ENCODE assay signal across 12 mouse cellular contexts in the genomic region with DNA sequence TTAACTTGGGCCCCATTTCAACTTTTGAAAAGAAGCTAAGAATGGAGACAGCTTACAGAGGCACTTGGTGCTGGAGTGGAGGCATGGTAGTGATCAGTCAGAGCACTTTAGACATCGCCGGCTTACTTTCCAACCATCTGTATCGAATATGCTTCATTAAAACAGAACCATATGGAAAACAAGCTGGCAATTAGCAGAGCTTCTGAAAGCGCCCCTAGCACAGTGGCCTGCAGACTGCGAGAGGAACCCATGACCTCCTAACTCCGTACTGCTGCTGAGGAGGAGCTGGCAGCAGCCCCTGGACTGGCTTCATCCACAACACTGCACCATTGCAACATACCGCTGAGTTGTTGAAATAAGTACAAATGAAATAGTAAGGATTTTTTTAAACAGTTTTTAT.
DNase-seq lines count a peak whose midpoint lies in the region; ATAC-seq and TF ChIP-seq lines count a peak whose summit lies in the region.
"Had no signal": no experiment of that assay in that cellular context is flagged by ENCODE, and none has a peak within 500 bp of the region (broad histone marks: within the 10 kb centered on the region; RNA-seq: fewer than 3 reads in every experiment).

No protein-coding gene starts in this region.

- intact Hi-C loops in gastrocnemius, adult 2 months (cut with DNase I) = no loop called here

- no peak overlapping the region for H3K9ac ChIP-seq in lung, embryonic 16.5 days (ENCODE audit: low read length)
- H3K9ac ChIP-seq: midbrain, embryonic 13.5 days; neural tube, embryonic 13.5 days had no signal

- no peak overlapping the region for H3K4me2 ChIP-seq in lung, embryonic 16.5 days (ENCODE audit: low read depth, low read length)
- H3K4me2 ChIP-seq: midbrain, embryonic 13.5 days; neural tube, embryonic 13.5 days had no signal

- ATAC-seq in lung, embryonic 16.5 days (ENCODE audit: low read depth) = peak; percentile 70; the same call in 1 of the 2 replicates
- ATAC-seq in granulocyte monocyte progenitor cell, adult 5-6 weeks (replicated peaks; ENCODE audit: poor library complexity, severe bottlenecking) = no peak
- ATAC-seq: midbrain, embryonic 13.5 days had no signal

- no peaks in the 10 kb centered on the region for H3K9me3 ChIP-seq in lung, embryonic 16.5 days (ENCODE audit: control insufficient read depth, low read length)
- H3K9me3 ChIP-seq: midbrain, embryonic 13.5 days; neural tube, embryonic 13.5 days had no signal

- no peak overlapping the region for H3K27ac ChIP-seq in gastrocnemius, adult 2 months
- no peak overlapping the region for H3K27ac ChIP-seq in lung, embryonic 16.5 days (ENCODE audit: low read length)
- H3K27ac ChIP-seq: midbrain, embryonic 13.5 days; neural tube, embryonic 13.5 days had no signal

- 82% methylated on average over 7 of the region's 7 CpGs for WGBS in lung, embryonic 16.5 days

- H3K36me3 ChIP-seq in lung, embryonic 16.5 days (ENCODE audit: control insufficient read depth, insufficient read depth, low read length) = no peaks in the 10 kb centered on the region
- H3K36me3 ChIP-seq: midbrain, embryonic 13.5 days; neural tube, embryonic 13.5 days had no signal

- no peaks in the 10 kb centered on the region for H3K27me3 ChIP-seq in lung, embryonic 16.5 days (ENCODE audit: control insufficient read depth, insufficient read depth, low read depth, low read length)
- H3K27me3 ChIP-seq: CH12.LX; midbrain, embryonic 13.5 days; neural tube, embryonic 13.5 days had no signal

- peaks cover 9% of the 10 kb centered on the region; the same call in 1 of the 2 replicates for H3K4me1 ChIP-seq in lung, embryonic 16.5 days (replicated peaks; ENCODE audit: control insufficient read depth, insufficient read depth, low read length)

- TF ChIP-seq CTCF in gastrocnemius, adult 2 months (IDR thresholded peaks at IDR 0.05) = no peak

- H3K4me3 ChIP-seq in gastrocnemius, adult 2 months = no peak overlapping the region
- H3K4me3 ChIP-seq in lung, embryonic 16.5 days (ENCODE audit: low read length) = no peak overlapping the region
- H3K4me3 ChIP-seq: midbrain, embryonic 13.5 days; neural tube, embryonic 13.5 days had no signal

- peak; percentile 44 for DNase-seq in gastrocnemius, adult 2 months
- DNase-seq in gastrocnemius, postnatal 4 days (ENCODE audit: low spot score in 2 of 2) = no peak
- no peak for DNase-seq in lung, postnatal 25 days (ENCODE audit: low spot score)
- DNase-seq in fibroblast of lung, adult 2 months (ENCODE audit: low read depth) = peak; percentile 8
- DNase-seq in lung, postnatal 36 days = peak; percentile 22
- no peak for DNase-seq in layer of hippocampus, adult 8-10 months (ENCODE audit: low spot score in 2 of 2)
- DNase-seq: kidney, adult 11 months had no signal

Comparison
In these comparisons a context has a peak if more than half of its experiments do, and no peak if none do; other contexts are left out.
1. DNase-seq: peak in gastrocnemius, adult 2 months (single experiment), fibroblast of lung, adult 2 months (single experiment) and lung, postnatal 36 days (single experiment); none in gastrocnemius, postnatal 4 days (0 of 2), lung, postnatal 25 days (single experiment) and layer of hippocampus, adult 8-10 months (0 of 2).